Mouse (Mus musculus) adrenal gland, adult 18-20 months (tissue): ENCODE measurements around the gene Rere. TPM values are rescaled to one million over a fixed set of nuclear protein-coding genes. Genes with fewer than 3 reads are reported as not detected.

Source experiments
- DNase-seq, 2 experiments: peaks; one replicate each; pipeline ENCODE4 v3.0.0; 2021 to 2022; ENCODE audit warnings: low spot score in 2 of 2
- total RNA-seq, 2 experiments: library from RNA; stranded (reverse); gene quantifications; 1 replicate in 1 of 2; 2 replicates in 1 of 2; pipeline ENCODE4 v1.2.3; 2021

The Rere gene
- total RNA-seq, 2 experiments from 2014 or later: 87.8 to 100 TPM

DNA sequence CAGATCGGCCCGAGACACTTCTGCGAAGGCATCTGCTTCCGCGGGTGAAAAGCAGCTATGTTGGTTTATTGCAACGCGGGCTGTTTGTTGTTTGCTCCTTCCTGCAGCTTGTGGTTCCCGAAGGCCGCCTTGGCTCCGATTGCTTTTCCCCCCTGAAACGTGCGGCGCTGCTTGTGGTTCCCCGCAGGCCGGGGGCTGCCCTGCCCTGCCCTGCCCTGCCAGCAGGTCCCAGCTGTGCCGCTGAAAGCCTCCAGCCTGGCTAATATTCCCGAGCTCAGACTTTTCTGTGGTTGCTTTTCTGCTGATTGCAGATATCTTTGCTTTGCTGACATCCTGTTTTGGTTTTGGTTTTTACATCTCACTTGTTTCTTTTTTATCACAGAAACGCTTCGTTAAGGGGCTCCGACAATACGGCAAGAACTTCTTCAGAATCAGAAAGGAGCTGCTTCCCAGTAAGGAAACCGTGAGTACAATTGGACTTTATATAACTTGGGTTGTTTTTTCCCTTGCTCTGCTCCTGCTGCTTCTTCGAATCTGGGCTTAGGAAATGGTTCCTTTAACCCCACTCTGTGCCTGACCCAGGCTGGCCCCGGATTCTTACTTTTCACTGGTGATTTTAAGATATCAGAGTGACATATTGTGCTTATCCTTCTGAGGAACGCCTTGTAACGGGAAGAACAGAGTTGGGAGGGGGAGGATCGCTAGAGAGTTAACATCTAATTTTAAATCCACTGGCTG is 288.6 kb downstream of the Rere start:
- DNase-seq: no peak

DNA sequence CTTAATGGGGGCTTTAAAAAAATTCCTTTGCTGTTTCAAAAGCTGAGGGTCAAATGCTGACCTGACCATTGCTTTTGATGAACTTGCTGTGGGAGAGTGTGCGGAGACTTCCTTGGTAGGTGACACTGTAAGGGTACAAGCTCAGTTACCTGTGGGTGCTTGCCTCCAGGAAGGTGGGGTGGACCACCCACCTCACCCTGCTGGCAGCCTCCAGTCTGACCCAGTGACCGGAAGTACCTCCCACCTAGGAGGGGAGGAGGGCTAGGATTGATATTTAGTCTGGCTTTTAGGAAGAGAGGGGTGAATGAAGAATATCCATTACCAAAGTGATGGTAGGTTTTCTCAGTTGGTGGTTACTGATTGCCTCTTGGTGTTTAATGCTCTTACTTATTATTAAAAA is 289.3 kb downstream of the Rere start:
- DNase-seq: no peak

DNA sequence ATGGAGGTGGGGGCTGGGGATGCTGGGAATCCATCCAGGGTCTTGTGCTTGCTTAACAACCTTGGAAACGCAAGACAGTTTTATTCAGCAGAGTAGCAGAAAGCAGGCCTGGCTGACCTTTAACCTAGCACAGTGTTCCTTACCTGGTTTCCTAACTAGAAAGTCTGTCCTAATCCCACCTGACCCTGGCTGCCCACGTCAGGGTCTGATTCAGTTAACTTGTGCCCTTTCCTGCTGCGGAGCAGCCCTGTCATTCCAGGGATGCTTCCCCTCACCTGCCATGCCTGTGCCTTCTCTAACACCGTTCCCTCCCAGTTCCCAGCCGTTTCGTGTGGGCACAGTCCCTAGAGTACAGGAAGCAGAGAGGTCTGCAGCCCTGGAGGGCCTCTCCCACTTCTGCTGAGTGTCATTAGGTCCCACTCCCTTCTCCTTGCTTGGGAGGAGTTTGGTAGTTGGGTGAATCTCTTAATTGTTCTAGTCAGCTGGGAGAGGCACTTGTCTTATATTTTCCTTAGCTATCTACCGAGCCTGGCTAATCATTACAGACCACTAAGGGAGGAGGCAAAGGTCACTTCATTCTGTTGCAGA is 290.8 kb downstream of the Rere start:
- DNase-seq: no peak

DNA sequence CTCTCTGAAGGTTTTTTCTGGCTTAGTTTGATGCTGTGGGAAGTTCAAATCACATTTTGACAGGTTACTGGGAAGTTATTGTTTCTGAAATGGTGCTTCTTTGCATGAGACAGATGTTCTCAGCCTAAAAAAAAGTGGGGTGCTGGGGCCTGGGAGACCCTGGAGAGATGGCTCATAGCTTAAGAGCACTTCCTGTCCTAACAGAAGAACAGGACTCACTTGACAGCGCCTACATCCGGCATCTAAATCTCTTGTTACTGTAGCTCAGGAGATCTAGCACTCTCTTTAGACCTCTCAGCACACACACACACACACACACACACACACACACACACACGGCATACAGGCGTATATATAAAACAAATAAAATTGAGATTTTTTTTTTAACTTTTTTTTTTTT is 291.5 kb downstream of the Rere start:
- no peak for DNase-seq

GRCm38 (mm10) chr4:150575363-150576092 is 294.1 kb downstream of the Rere start:
- no peak for DNase-seq

- no peak for DNase-seq
Measured at GRCm38 (mm10) chr4:150576339-150576738, 294.9 kb downstream of the Rere start.

DNA sequence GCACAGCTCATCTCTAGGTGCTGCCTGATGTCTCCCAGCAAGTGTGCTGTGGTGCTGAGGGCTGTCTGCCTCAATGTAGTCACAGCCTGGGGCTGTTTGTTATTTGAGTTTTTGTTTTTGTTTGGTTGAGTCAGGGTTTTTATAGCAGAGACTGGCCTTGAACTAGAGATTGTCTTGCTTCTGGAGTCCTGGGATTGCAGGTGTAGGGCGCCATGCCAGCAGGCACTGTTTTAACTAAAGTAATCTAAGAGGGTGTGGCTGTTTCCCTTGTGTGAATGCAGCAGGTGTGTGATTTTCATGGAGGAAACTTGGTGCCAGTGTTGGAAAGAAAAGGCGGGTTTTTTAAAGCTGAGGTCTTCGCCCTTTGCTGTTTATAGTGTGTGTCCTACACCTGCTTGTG is 296.6 kb downstream of the Rere start:
- no peak for DNase-seq

DNA sequence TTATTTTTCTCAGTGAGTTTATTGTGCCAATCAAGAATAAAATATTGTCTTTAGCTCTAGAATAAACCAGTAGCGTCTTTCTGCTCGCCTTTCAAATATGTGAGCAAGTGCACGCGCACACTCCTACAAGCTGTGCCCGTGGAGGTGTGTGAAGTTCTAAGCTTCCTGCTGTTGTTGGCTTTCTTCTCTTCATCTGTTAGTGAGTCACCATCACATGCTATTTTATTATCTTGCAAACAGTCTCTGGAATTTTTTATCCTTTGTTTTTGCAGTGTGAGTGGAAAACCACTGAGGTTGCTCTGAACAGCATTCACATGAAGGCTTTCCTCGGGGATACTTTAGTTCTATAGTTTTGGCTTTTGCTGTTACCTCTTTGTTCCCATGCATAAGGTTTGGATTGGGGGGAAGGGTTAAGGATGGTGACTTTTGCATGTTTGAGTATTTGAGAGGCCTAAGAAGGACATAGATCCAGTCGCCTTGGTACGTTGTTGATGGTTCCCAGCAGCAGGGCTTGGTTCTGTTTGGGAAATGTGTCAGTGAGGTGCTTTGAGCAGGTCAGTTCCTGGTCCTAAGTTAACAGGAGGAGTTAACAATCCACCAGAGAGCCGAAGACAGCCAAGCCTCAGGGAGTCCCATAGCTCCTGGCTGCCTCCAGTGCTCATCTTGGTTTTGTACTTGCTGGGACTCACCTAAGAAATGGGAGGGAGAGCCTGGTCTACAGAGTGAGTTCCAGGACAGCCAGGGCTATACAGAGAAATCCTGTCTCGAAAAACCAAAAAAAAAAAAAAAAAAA is 300.7 kb downstream of the Rere start:
- DNase-seq: no peak

- DNase-seq: peak; percentile 60 to 65
Measured at GRCm38 (mm10) chr4:150582966-150583776, 301.7 kb downstream of the Rere start.

- no peak for DNase-seq
Measured at GRCm38 (mm10) chr4:150583777-150584135, 302.3 kb downstream of the Rere start.

DNA sequence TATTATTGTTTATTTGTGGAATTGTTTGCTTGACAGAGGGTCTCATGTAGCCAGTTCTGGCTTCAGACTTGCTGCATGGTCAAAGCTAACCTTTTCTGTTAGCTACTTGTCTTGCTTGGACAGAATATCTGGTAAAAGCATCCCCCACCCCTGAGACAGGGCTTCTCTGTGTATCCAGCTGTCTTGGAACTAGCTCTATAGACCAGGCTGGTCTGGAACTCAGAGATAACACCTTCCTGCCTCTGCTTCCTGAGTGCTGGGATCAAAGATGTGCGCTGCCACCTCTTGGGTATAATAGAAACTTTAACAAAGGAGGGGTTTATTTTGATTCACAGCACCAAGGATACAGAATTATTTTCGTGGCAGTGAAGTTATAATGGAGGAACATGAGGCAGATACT is 304.4 kb downstream of the Rere start:
- DNase-seq: no peak

- DNase-seq: no peak
Measured at GRCm38 (mm10) chr4:150586275-150586674, 304.8 kb downstream of the Rere start.

DNA sequence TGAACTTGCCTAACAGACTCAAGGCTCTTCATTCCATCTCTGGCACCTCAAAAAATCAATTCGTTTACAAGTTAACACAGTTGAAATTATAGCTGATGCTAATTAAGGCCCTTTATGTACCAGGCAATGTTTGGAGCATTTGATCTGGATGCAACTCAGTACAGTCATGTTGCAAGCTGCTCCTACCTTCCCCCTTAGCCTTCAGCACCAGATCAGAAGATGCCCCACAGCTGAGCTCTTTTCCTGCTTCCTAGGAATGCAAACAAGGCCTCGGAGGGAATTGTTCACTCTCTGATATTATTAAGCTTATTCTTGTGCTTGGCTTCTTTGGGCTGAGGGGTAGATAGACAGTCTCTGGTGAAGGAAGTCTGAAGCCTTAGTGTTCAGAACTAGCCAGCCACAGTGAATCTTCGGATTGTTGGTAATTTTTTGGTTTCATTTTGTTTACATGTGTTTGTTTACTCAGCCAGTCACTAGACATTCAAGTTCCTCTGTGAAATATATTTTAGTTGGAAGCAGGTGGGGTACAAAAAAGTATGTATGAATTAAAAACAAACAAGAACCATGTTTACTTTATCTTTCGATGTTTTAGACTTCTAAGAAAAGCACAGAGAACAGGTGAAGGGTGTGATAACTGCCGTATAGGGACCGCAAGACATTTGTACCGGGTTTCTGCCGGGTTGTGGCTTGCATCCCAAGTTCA is 306.3 kb downstream of the Rere start:
- DNase-seq: no peak

- DNase-seq: no peak
Measured at GRCm38 (mm10) chr4:150588300-150588621, 306.8 kb downstream of the Rere start.

- no peak for DNase-seq
Measured at GRCm38 (mm10) chr4:150590621-150591282, 309.3 kb downstream of the Rere start.

- no peak for DNase-seq
Measured at GRCm38 (mm10) chr4:150591602-150592001, 310.2 kb downstream of the Rere start.

DNA sequence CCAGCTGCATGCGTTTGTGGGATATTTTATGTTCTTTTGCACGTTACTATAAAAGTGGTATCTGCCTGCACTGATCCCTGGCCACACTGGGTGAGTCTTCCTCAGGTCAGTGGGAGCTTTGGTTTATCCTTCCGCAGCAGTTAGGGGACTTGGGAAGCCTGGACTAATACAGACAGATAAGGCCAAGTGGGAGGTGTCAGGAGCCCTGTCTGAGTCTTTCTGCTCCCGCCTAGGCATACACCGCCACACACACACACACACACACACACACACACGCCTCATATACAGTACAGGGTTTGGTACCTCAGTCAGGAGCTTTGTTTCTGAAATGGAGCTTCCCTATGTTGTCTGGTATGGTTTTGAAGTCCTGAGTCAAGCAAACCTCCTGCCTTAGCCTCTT is 310.6 kb downstream of the Rere start:
- no peak for DNase-seq

DNA sequence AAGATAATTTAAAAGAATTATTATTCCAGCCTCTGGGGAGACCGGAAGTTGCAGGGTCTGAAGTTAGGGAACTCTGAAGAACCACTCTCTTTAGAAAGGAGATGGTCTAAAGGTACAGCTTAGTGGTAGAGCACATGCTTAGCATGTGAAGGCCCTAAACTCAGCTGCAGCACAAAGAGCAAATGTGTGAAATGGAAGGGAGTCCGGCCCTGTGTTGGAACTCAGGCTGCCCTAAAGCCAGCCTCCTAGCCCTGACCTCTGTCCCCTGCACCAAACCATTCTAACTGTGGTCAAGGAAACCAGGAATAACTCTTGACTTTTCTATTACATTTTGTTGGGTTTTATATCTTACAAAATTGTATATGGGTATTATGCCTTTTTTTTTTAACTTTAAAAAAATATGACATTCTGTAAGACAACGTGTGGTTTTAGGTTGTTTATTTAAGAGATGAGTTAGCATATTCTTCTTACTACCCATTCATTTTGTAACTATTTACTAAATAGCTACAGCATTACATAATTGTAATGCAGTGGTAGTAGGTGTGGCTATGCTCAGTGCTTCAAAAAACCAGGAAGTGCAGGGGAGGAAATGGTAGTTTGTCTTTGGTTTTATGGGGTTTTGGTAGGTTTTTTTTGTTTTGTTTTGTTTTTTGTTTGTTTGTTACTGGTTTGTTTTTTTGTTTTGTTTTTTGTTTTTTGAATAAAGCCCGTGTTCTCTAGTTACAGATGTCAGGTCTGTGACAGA is 312.2 kb downstream of the Rere start:
- DNase-seq: no peak

- DNase-seq: no peak
Measured at GRCm38 (mm10) chr4:150594298-150594829, 312.9 kb downstream of the Rere start.
